Mouse (Mus musculus): ENCODE measurements around the gene Ddah2. TPM values are rescaled to one million over a fixed set of nuclear protein-coding genes. Genes with fewer than 3 reads are reported as not detected.

Ddah2 gene
- total RNA-seq, 2 experiments from 2014 or later = 35.2 to 51.7 TPM

GRCm38 (mm10) chr17:35104754-35105153, 45.9 kb downstream of the Ddah2 start:
- DNase-seq = no peak

GRCm38 (mm10) chr17:35105740-35106389, 47.0 kb downstream of the Ddah2 start:
- peak; percentile 51 for DNase-seq

- DNase-seq = no peak
These were observed 47.7 kb downstream of the Ddah2 start for GRCm38 (mm10) chr17:35106522-35106921.

GRCm38 (mm10) chr17:35108097-35108496, 49.3 kb downstream of the Ddah2 start, which contains the start of gene Ly6g5c:
TSS of gene Ly6g5c (plus strand) at chr17:35108279.
- no peak for DNase-seq

Other genes starting within 250 kb of the Ddah2 start
- 10 to 100 TPM; 31.8 to 33.0 TPM for gene Stk19, start 222.1 kb upstream of the Ddah2 start, total RNA-seq (2021)
- 10 to 100 TPM; 45.1 to 52.2 TPM for gene Dxo, start 222.0 kb upstream of the Ddah2 start, total RNA-seq (2021)
- 10 to 100 TPM; 49.2 to 60.8 TPM for gene Skiv2l, start 208.8 kb upstream of the Ddah2 start, total RNA-seq (2021)
- 10 to 100 TPM; 44.2 to 48.4 TPM for gene Nelfe, start 208.6 kb upstream of the Ddah2 start, total RNA-seq (2021)
- gene Cfb, start 196.5 kb upstream of the Ddah2 start, total RNA-seq (2021) = 100 to 1,000 TPM; 158 to 363 TPM
- gene Zbtb12, start 179.6 kb upstream of the Ddah2 start, total RNA-seq (2021) = 10 to 100 TPM; 13.5 to 17.8 TPM
- gene Gm20547, start 177.0 kb upstream of the Ddah2 start, total RNA-seq (2021) = under 1 TPM in 1 of 2 experiments, not detected in 1; 0.21 TPM
- gene C2, start 160.8 kb upstream of the Ddah2 start, total RNA-seq (2021) = 10 to 100 TPM; 41.1 TPM
- 100 to 1,000 TPM; 113 to 137 TPM for gene Ehmt2, start 160.6 kb upstream of the Ddah2 start, total RNA-seq (2021)
- 1 to 10 TPM in 1 of 2 experiments, under 1 TPM in 1; 1.00 to 1.2 TPM for gene Slc44a4, start 144.6 kb upstream of the Ddah2 start, total RNA-seq (2021)
- 10 to 100 TPM; 18.6 to 24.2 TPM for gene Neu1, start 127.8 kb upstream of the Ddah2 start, total RNA-seq (2021)
- gene Hspa1b, start 99.8 kb upstream of the Ddah2 start, total RNA-seq (2021) = 10 to 100 TPM; 16.4 to 32.9 TPM
- gene Gm20481, start 89.1 kb upstream of the Ddah2 start, total RNA-seq (2021) = not detected
- 10 to 100 TPM in 1 of 2 experiments, 1 to 10 TPM in 1; 7.3 to 13.6 TPM for gene Hspa1a, start 86.9 kb upstream of the Ddah2 start, total RNA-seq (2021)
- gene Hspa1l, start 86.3 kb upstream of the Ddah2 start, total RNA-seq (2021) = 1 to 10 TPM in 1 of 2 experiments, under 1 TPM in 1; 0.75 to 1.4 TPM
- 10 to 100 TPM; 39.0 to 42.8 TPM for gene Lsm2, start 77.2 kb upstream of the Ddah2 start, total RNA-seq (2021)
- 10 to 100 TPM; 56.5 to 63.0 TPM for gene Vars, start 58.0 kb upstream of the Ddah2 start, total RNA-seq (2021)
- 1 to 10 TPM in 1 of 2 experiments, under 1 TPM in 1; 0.72 to 1.5 TPM for gene Vwa7, start 42.5 kb upstream of the Ddah2 start, total RNA-seq (2021)
- 1 to 10 TPM; 1.1 to 1.6 TPM for gene Sapcd1, start 31.0 kb upstream of the Ddah2 start, total RNA-seq (2021)
- gene Msh5, start 12.3 kb upstream of the Ddah2 start, total RNA-seq (2021) = 1 to 10 TPM; 2.3 to 5.0 TPM
- gene Clic1, start 9.1 kb upstream of the Ddah2 start, total RNA-seq (2021) = 100 to 1,000 TPM in 1 of 2 experiments, 10 to 100 TPM in 1; 95.6 to 105 TPM
- not detected for gene Ly6g6c, start 6.4 kb downstream of the Ddah2 start, total RNA-seq (2021)
- gene Mpig6b, start 7.1 kb downstream of the Ddah2 start, total RNA-seq (2021) = under 1 TPM; 0.24 to 0.30 TPM
- gene Ly6g6e, start 17.9 kb downstream of the Ddah2 start, total RNA-seq (2021) = under 1 TPM in 1 of 2 experiments, not detected in 1; 0.27 TPM
- 1 to 10 TPM; 1.1 to 2.2 TPM for gene Ly6g6d, start 19.0 kb downstream of the Ddah2 start, total RNA-seq (2021)
- under 1 TPM in 1 of 2 experiments, not detected in 1; 0.48 TPM for gene Ly6g6f, start 26.6 kb downstream of the Ddah2 start, total RNA-seq (2021)
- 10 to 100 TPM; 77.2 to 91.4 TPM for gene Abhd16a, start 30.2 kb downstream of the Ddah2 start, total RNA-seq (2021)
- not detected for gene Ly6g5c, start 49.2 kb downstream of the Ddah2 start, total RNA-seq (2021)
- under 1 TPM; 0.30 to 0.91 TPM for gene Ly6g5b, start 56.4 kb downstream of the Ddah2 start, total RNA-seq (2021)
- 10 to 100 TPM; 10.8 to 11.4 TPM for gene Gpank1, start 62.4 kb downstream of the Ddah2 start, total RNA-seq (2021)
- 100 to 1,000 TPM; 198 to 200 TPM for gene Csnk2b, start 63.0 kb downstream of the Ddah2 start, total RNA-seq (2021)
- gene D17H6S53E, start 67.3 kb downstream of the Ddah2 start, total RNA-seq (2021) = 10 to 100 TPM; 26.0 to 28.5 TPM
- 100 to 1,000 TPM in 1 of 2 experiments, 10 to 100 TPM in 1; 44.8 to 115 TPM for gene Apom, start 73.0 kb downstream of the Ddah2 start, total RNA-seq (2021)
- gene Bag6, start 76.1 kb downstream of the Ddah2 start, total RNA-seq (2021) = 100 to 1,000 TPM; 300 to 349 TPM
- 100 to 1,000 TPM; 182 to 212 TPM for gene Prrc2a, start 105.9 kb downstream of the Ddah2 start, total RNA-seq (2021)
- gene Aif1, start 117.0 kb downstream of the Ddah2 start, total RNA-seq (2021) = 1 to 10 TPM; 6.6 to 6.8 TPM
- 10 to 100 TPM in 1 of 2 experiments, 1 to 10 TPM in 1; 10.0 to 10.5 TPM for gene Lst1, start 129.4 kb downstream of the Ddah2 start, total RNA-seq (2021)
- 10 to 100 TPM; 11.5 to 12.6 TPM for gene Ltb, start 135.4 kb downstream of the Ddah2 start, total RNA-seq (2021)
- 1 to 10 TPM; 1.3 to 1.4 TPM for gene Tnf, start 143.0 kb downstream of the Ddah2 start, total RNA-seq (2021)
- under 1 TPM; 0.81 to 0.97 TPM for gene Lta, start 146.3 kb downstream of the Ddah2 start, total RNA-seq (2021)
- 1 to 10 TPM in 1 of 2 experiments, not detected in 1; 1.3 TPM for gene Gm16181, start 161.8 kb downstream of the Ddah2 start, total RNA-seq (2021)
- 1 to 10 TPM; 5.6 to 9.4 TPM for gene Atp6v1g2, start 174.6 kb downstream of the Ddah2 start, total RNA-seq (2021)
- 10 to 100 TPM; 17.3 to 17.5 TPM for gene Nfkbil1, start 176.8 kb downstream of the Ddah2 start, total RNA-seq (2021)
- gene Ddx39b, start 182.7 kb downstream of the Ddah2 start, total RNA-seq (2021) = 100 to 1,000 TPM; 189 to 235 TPM
- gene H2-D1, start 203.7 kb downstream of the Ddah2 start, total RNA-seq (2021) = 100 to 1,000 TPM; 105 to 116 TPM